Mouse (Mus musculus): ENCODE data around the gene Zfp872.

- TF ChIP-seq CTCF (IDR thresholded peaks at IDR 0.05; ENCODE audit: control insufficient read depth, insufficient read depth, low read length) (no peak), POLR2A (IDR thresholded peaks at IDR 0.05; ENCODE audit: borderline replicate concordance, control insufficient read depth, low read depth, low read length) (no peak)
Measured at GRCm38 (mm10) chr9:22188025-22188611, at the start of gene Zfp872.
